Mouse (Mus musculus): ENCODE measurements around the gene Gm45844. TPM values are rescaled to one million over a fixed set of nuclear protein-coding genes. Genes with fewer than 3 reads are reported as not detected.
"Not testable (repeated sequence)": the region's sequence is repeated elsewhere in the genome, so short reads cannot be mapped to it uniquely, and the experiment has no call there.

Gene Gm45844
- total RNA-seq (2021), result 2.9 and 3.8 TPM in 2 replicates
- long read RNA-seq, experiment 1, partial matches to known transcripts, result 0 of 5 reads
- long read RNA-seq, experiment 1, other reads (novel, unspliced or antisense), result 5 of 5 reads
- long read RNA-seq, experiment 2, partial matches to known transcripts, result 0 of 3 reads
- long read RNA-seq, experiment 2, other reads (novel, unspliced or antisense), result 3 of 3 reads

DNA sequence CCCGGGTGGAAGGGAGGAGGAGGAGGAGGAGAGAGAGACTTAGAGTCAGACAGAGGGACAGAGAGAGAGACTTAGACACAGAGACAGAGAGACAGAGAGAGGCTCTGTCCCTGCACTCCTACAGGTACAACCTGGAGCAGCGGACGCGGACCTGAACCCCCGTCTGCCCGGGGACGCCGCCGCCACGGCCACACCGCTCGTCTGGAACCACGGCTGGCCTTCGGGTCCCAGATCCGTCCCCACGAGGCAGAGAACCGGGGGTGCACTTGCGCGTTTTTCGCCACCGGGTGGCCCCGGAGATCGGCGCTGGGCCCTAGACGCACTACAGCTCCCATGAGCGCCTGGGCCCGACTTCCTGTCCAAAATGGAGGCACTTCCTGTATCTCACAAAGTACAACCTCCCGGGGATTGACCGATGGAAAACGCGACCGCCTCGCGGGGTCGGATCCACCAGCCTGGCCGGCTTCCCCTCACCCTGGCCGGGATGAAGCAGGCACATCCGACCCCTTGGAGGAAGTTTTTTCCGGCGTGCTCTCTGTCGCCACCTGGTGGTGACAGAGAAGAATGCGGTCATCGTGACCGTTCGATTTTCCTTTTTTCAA is at the start of gene Gm45844:
Gene Gm45844, minus strand, starts transcription at position 324 of the 602 bp plus-strand sequence.
- DNase-seq, result peak; percentile 89

DNA sequence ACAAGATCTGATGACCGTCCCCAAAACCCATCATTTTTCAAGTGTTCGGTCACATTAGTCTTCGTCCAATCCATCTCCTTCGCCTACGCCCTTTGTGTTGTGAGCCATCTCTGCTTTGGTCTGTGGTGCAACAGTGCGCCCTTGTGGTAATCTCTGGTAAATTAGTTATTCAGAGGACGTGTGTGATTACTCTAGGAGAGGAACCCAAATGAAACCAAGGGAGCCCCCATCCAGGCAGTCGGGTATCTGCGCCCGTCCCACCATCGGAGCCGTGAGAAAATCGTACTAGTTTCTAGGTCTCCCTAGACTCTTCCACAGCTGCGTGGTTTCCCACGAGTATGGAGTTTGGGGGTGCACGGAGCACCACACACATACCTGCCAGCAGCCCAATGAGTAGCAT is 17.5 kb upstream of the Gm45844 start:
- peak; percentile 65 for DNase-seq

DNA sequence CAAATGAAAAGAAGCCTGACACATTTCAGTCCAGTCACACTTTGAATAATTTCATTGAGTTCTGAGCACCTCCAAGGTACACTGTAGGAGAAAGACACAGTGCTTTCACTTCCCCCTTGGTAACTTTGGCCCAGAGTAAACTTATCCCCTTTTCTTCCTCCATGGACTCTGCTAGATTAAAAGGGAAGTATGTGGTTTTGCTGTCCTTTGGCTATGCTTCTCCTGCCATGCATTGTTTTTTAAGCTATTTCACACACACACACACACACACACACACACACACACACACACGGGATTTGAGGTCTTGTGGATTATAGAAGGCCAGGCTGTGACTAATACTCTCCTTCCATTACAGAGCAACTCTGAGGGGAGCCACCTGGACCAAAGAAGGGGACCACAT is 3.3 kb upstream of the Gm45844 start:
- DNase-seq, result no peak

DNA sequence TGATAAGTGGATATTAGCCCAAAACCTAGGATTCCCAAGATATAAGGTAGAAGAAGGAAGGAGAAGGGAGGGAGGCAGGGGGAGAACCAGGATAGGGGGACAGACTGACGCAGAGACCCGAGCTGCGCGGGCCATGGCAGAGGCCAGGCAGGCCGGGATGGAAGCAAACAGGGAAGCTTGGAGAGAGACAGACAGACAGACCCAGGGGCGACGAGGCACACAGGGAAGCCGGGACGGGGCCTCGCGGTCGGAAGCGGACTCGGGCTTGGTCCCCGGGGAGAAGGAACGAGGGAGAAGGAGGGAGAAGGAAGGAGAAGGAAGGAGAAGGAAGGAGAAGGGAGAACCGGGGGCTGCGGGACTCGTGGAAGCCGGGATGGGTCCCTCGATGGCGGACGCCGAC is 533 bp downstream of the Gm45844 start:
- peak; percentile 49 for DNase-seq

DNA sequence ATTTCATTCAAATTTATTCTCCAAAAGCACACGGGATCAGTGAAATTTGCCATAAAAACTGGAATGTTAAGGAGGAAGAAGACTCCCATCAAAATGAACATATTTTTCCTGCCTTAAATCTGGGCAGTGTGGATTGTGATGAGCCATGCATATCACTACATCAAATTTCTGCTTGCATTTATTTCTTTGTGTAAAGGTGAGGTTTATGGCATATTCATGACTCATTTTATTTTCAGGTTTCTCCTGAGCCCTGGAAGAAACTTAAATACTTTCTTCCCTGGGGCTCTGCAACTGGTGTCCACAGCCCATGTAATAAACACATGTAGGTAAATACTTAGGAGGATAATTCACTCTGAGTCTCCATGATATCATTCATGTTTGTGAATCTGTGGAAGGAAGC is 30.9 kb downstream of the Gm45844 start, which contains the start of gene Vmn2r29:
Gene Vmn2r29, minus strand, starts transcription at position 101 of the 400 bp plus-strand sequence.
- not testable (repeated sequence) for DNase-seq

DNA sequence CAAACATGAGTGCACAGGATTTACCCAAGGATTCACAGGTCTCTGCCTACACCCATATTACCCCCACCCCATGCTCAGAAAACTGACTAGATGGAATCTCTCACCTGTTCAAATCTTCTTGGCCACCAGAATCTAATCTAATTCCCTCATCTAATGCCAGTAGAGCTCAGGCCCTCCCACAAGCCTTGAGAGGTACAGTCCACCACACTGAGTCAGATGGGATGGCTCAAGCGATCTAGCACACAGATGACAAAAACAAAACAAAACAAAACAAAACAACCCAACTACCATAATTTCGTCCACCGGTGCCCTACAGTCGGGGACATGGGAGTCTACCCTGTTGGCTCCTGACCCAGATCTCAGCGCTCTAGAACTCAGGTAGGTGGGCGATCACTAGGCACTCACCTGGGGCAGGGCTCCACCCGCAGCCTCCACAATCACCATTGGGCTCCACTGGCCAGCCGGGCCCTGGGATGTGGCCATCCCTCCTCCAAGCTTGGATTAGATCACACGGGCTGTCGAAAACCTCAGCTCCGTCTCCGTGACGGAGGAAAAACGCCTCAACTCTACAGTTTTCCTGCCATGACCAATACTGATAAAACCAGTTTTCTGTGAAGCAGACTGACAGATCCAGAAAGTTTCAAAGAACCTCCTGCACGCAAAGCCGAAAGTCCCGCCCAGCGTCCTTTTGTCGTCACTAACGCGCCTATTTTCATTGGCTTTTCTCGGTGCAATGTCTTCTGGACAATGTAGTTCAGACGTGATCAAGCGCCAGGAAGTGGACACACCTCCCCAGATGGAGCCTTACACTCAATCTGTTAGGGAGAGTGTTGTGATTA is 68.6 kb downstream of the Gm45844 start, which contains the start of gene Zfp772:
Gene Zfp772, minus strand, starts transcription at position 686 of the 839 bp plus-strand sequence.
- DNase-seq, result peak; percentile 42

DNA sequence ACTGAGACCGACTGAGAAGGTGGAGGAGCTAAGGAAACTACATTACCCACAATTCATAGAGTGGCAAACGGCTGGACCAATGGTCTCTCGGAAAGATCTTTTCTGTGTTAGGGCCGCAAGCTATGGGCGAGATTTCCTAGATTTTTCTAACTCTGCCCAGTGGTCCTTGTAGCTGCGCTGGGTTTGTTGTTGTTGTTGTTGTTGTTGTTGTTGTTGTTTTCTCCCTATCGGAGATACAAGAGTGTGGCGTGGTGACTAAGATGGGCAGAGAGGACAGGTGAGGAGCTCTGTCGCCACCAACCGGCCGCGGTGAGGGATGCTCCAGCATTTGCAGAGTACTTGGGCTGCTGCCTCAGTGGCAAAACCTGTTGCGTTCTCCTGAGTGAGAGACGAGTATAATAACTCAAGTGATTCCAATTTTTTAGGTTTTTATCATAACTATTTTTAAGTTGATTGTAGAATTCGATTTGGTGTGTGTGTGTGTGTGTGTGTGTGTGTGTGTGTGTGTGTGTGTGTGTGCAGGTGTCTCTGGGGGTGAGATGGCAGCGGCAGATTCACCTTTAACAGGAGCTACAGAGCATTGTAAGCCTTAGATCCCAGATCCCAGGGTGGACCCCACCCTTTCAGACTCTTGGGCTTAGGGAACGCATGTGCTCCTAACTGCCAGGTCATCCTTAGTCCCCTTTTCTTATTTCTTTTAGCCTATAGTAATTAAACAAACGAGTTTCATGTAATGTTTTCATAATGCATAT is 89.7 kb downstream of the Gm45844 start:
- DNase-seq, result peak; percentile 73

DNA sequence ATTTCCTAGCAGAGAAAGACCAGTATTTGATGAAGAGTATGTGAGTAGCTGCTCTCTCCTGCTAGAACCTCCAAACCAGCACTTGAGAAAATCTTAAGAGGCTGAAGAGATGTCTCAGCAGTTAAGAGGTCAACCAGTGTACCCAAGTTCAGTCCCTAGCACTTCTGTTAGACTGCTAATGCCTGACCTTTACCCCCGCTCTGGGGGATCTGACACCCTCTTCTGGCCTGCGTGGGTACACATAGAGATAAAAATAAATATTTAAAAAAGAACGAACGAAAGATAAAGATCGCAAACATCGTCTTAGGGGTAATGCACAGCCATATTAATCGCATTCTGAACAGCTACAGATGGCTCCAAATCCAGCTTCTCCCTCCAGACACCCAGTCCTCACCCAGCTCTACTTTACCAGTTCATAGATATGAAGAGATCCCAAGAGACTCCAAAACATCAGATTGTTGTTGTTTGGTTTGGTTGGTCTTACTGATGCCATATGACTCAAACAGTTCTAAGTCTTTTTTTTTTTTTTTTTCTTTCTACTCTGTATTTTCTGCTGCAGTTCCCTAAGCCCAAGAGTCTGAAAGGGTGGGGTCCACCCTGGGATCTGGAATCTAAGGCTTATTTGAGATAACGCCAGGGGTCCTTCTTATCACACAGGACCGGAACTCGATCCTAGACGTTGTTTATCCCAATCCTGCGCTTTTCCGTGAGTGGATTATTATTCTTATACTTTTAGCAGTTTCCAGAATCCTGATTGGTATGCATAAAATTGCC is 90.5 kb downstream of the Gm45844 start:
- no peak for DNase-seq

DNA sequence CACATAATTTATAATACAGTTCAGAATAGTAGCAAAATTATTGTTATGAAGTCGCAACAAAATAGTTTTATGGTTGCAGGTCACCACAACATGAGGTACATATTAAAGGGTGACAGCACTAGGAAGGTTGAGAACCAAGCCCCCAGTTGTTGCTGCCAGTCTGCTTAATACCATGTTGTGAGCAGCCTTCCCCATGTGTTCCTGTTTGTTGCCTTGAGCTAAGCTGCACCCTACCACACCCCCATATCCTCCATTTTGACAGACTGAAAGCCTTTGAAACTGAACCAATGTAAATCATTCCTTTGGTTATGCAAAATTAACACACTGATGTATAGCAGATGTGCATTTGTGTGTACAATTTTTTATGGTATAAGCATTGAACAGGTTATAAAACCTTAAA is 92.2 kb downstream of the Gm45844 start:
- DNase-seq, result no peak

DNA sequence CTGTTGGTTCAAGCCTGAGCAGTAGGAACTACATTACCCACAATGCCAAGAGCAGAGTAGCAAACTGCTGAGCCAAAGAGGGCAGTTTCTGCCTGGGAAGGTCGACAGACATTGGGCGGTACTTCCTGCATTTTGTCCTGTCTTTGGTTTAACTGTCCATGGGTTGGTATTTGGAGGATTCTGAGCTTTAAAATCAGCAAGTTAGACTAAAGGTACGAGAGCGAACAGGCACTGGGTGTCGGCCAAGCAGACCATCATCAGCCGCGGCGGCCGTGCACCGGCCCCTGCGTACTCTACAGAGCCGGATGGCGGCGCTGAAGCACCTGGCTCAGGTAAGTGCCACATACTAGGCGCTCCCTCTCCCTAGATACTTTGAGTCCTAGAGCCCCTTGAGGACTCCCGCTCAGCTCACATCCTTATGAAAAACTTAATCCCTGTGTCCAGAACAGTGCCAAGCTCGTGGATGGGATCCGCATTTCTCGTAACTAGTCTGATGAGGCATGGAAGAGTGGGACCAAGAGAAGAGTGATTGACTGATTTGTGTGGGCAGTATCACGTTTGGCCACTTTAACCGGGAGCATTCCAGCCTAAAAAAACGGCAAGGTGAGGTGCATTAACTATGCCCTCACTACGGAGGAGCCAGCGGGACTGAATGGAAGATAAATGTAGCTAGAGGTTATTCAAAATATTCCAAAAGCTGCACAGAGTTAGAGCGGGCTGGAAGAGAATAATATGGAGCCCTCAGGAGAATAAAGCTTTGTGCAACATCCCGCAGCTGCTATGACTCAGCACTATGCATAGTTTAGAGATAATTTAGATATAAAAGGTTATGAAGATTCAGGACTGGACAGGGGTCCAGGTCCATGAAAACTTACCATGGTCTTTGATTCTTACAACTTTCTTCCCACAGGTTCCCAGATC is 106.6 kb downstream of the Gm45844 start, which contains the start of gene Zfp418:
Gene Zfp418, plus strand, starts transcription at position 104 of the 921 bp plus-strand sequence.
- peak; percentile 57 for DNase-seq

Small RNA genes within 50 kb of the gene (microRNA-seq; reads per million reads assigned to microRNA genes)
- gene Mir5620, result 1.3 to 3.0 reads per million in 2 experiments

Other genes with a start within 250 kb of the Gm45844 start
- 8.8 and 11.0 TPM in 2 replicates for gene Zfp954, start 156.8 kb downstream of the Gm45844 start, total RNA-seq (2021)
- 0.41 and 1.0 TPM in 2 replicates for gene Zfp773, start 141.5 kb downstream of the Gm45844 start, total RNA-seq (2021)
- 2.1 and 2.7 TPM in 2 replicates for gene Zfp418, start 107.0 kb downstream of the Gm45844 start, total RNA-seq (2021)
- gene Zfp772, start 68.3 kb downstream of the Gm45844 start, total RNA-seq (2021), result 3.2 TPM in 2 replicates
- gene Vmn2r29, start 31.0 kb downstream of the Gm45844 start, total RNA-seq (2021), result 0.22 TPM in 1 of 2 replicates, not detected in the other
- gene Clcn4, start 22.6 kb upstream of the Gm45844 start, total RNA-seq (2021), result 49.8 and 50.7 TPM in 2 replicates
- gene Vmn2r30, start 59.3 kb upstream of the Gm45844 start, total RNA-seq (2021), result 0.15 and 0.19 TPM in 2 replicates
- 1.3 TPM in 1 of 2 replicates, not detected in the other for gene Gm45783, start 96.3 kb upstream of the Gm45844 start, total RNA-seq (2021)
- gene Vmn2r31, start 121.4 kb upstream of the Gm45844 start, total RNA-seq (2021), result not detected in 2 replicates
- not detected in 2 replicates for gene Vmn2r32, start 201.7 kb upstream of the Gm45844 start, total RNA-seq (2021)

Measured in adrenal gland, postnatal 14 days (tissue).